Mouse (Mus musculus) neural tube, embryonic 11.5 days (tissue): ENCODE measurements around the gene Pde4b. TPM values are rescaled to one million over a fixed set of nuclear protein-coding genes. Genes with fewer than 3 reads are reported as not detected.

ENCODE experiments used
- ATAC-seq: fragments of 200-750 bp; cut with Nextera tagmentation; 2 replicates; pipeline ENCODE4 v1.8.0; 2017; ENCODE audit warnings: moderate number of reproducible peaks, mild to moderate bottlenecking, moderate TSS enrichment, moderate library complexity; ENCODE audit not compliant: insufficient read depth, low FRiP score, low TSS enrichment
- DNase-seq: peaks from one replicate; pipeline ENCODE4 v3.0.0-alpha.2; 2015; ENCODE audit warnings: low spot score
- H3K27ac ChIP-seq: fragments of 300-500 bp; sonication (generic); 2 replicates; pipeline ENCODE4 v1.5.1; 2014; ENCODE audit warnings: low read depth, mild to moderate bottlenecking, low read length
- H3K27me3 ChIP-seq: fragments of 300-500 bp; sonication (generic); 2 replicates; pipeline ENCODE4 v1.6.1; 2014; ENCODE audit warnings: mild to moderate bottlenecking, low read length, mixed read lengths; ENCODE audit not compliant: control insufficient read depth, insufficient read depth
- H3K36me3 ChIP-seq: fragments of 300-500 bp; sonication (generic); 2 replicates; pipeline ENCODE4 v1.6.1; 2014; ENCODE audit warnings: mild to moderate bottlenecking, low read length, moderate library complexity, mixed read lengths; ENCODE audit not compliant: control insufficient read depth, insufficient read depth
- H3K4me1 ChIP-seq: fragments of 300-500 bp; sonication (generic); 2 replicates; pipeline ENCODE4 v1.6.1; 2014; ENCODE audit warnings: low read length, mixed read lengths; ENCODE audit not compliant: control insufficient read depth, insufficient read depth
- H3K4me2 ChIP-seq: fragments of 300-500 bp; sonication (generic); 2 replicates; pipeline ENCODE4 v1.6.1; 2014; ENCODE audit warnings: low read depth, mild to moderate bottlenecking, moderate library complexity
- H3K4me3 ChIP-seq: fragments of 300-500 bp; sonication (generic); 2 replicates; pipeline ENCODE4 v1.5.1; 2014; ENCODE audit warnings: low read depth, low read length
- H3K9ac ChIP-seq: fragments of 300-500 bp; sonication (generic); 2 replicates; pipeline ENCODE4 v1.6.1; 2014; ENCODE audit warnings: mild to moderate bottlenecking, low read length
- H3K9me3 ChIP-seq: fragments of 300-500 bp; sonication (generic); 2 replicates; pipeline ENCODE4 v1.6.1; 2016; ENCODE audit warnings: low read length; ENCODE audit not compliant: control insufficient read depth
- WGBS: fragments of 180-500 bp; shearing (Covaris S2); extraction: QIAGEN DNeasy Blood & Tissue Kit; methylation state at CpG from one replicate; pipeline ENCODE4 v1.1.7; 2014; 5-methylcytosine and 5-hydroxymethylcytosine counted together
- polyA plus RNA-seq: library from polyadenylated mRNA; unstranded; fragments of >200 nt; fragmentation: Nextera tagmentation; extraction: Ambion mirVana; gene quantifications from 2 replicates; pipeline ENCODE4 v1.2.1, GENCODE M21; 2014

Pde4b gene
- polyA plus RNA-seq, 1 experiment from 2014 or later, result 15.7 TPM

DNA sequence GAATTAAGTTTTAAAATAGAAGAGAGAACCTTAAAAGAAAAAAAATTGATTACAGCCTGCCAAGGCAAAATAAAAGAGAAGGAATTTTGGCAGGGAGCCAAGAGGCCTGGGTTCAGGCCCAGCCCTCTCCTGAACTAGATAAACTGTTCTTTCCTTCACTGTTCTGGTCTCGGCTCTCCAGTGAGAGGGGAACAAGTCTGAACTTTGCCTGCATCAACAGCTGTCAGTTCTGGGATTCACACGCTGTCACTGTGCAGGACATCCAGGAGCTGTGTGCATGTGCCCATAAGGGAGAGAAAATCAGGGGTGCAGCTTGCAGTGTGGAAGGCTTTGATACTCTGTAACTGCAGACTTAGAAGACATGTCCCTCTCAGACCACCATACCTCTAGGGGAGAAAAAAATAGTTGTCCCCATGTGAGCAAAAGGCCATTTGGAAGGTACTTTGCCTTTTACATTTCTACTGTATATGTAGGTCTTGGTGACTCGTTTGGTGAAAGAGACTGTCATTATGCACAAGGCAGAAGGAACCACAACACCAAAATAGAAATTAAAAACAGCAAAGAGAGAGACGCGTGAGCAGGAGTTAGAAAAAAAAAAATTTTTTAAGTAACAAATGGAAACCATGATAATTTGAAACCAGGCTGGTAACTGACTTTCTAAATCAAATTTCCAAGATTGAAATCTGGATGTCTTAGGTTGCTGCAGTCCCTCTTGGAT lies 352.2 kb downstream of the Pde4b start:
- DNase-seq, result peak; percentile 14
- Histone ChIP-seq H3K9ac (no peak overlapping the region), H3K9me3 (no peaks in the 10 kb centered on the region), H3K27ac (no peak overlapping the region), H3K4me3 (no peak overlapping the region), H3K27me3 (no peaks in the 10 kb centered on the region), H3K4me1 (0 out of 2 replicates have a peak, but pooled peaks cover 2% of the 10 kb centered on the region), H3K4me2 (no peak overlapping the region), H3K36me3 (no peaks in the 10 kb centered on the region)
- 75% methylated on average over 5 of the region's 5 CpGs for WGBS
- ATAC-seq, result no peak

- Histone ChIP-seq H3K4me3 (no peak overlapping the region), H3K27ac (no peak overlapping the region), H3K9ac (no peak overlapping the region), H3K27me3 (no peaks in the 10 kb centered on the region), H3K36me3 (no peaks in the 10 kb centered on the region), H3K9me3 (no peaks in the 10 kb centered on the region), H3K4me2 (no peak overlapping the region), H3K4me1 (0 out of 2 replicates have a peak, but pooled peaks cover 2% of the 10 kb centered on the region)
- ATAC-seq (no peak), DNase-seq (no peak)
- WGBS, result 79% methylated on average over 4 of the region's 4 CpGs
Measured at GRCm38 (mm10) chr4:102440119-102440481, 352.8 kb downstream of the Pde4b start.

- H3K27ac ChIP-seq, result no peak overlapping the region
- ATAC-seq (no peak), DNase-seq (no peak)
- no peaks in the 10 kb centered on the region for H3K27me3 ChIP-seq
- no peaks in the 10 kb centered on the region for H3K36me3 ChIP-seq
- H3K9ac ChIP-seq, result no peak overlapping the region
- H3K4me3 ChIP-seq, result no peak overlapping the region
- WGBS, result 64% methylated on average over 5 of the region's 5 CpGs
- H3K9me3 ChIP-seq, result no peaks in the 10 kb centered on the region
- H3K4me2 ChIP-seq, result no peak overlapping the region
- H3K4me1 ChIP-seq, result 0 out of 2 replicates have a peak, but pooled peaks cover 2% of the 10 kb centered on the region
Measured at GRCm38 (mm10) chr4:102443533-102443932, 356.2 kb downstream of the Pde4b start.

DNA sequence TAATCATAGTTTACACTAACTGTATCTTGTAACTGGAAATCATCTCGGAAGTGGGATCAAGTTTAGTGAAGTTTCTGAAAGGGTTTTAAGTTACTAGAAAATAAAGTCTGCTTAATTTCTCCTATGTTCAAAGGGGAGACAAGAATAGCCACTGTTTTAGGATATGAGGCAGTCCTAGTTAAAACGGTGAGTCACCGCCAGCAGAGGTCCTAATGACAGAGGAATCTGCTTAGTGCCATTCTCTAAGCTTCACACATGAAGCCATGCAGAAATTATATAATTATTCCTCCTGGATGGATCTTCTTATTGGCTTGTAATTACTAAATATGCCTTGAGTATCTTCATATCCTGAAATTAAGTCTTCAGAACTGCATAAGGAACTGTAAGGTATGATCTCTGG lies 357.2 kb downstream of the Pde4b start:
- no peaks in the 10 kb centered on the region for H3K9me3 ChIP-seq
- no peak overlapping the region for H3K27ac ChIP-seq
- DNase-seq, result no peak
- no peaks in the 10 kb centered on the region for H3K36me3 ChIP-seq
- no peaks in the 10 kb centered on the region for H3K27me3 ChIP-seq
- 0 out of 2 replicates have a peak, but pooled peaks cover under 1% of the 10 kb centered on the region for H3K4me1 ChIP-seq
- H3K9ac ChIP-seq, result no peak overlapping the region
- H3K4me3 ChIP-seq, result no peak overlapping the region
- no peak overlapping the region for H3K4me2 ChIP-seq
- no peak for ATAC-seq
- 75% methylated on average over 3 of the region's 3 CpGs for WGBS

- no peaks in the 10 kb centered on the region for H3K9me3 ChIP-seq
- H3K4me2 ChIP-seq, result no peak overlapping the region
- no peak overlapping the region for H3K9ac ChIP-seq
- DNase-seq, result no peak
- no peak overlapping the region for H3K4me3 ChIP-seq
- no peak for ATAC-seq
- 0 out of 2 replicates have a peak overlapping the region, but pooled peaks have one; percentile 6 for H3K27ac ChIP-seq
- WGBS, result 78% methylated on average over 8 of the region's 8 CpGs
- H3K4me1 ChIP-seq, result no peaks in the 10 kb centered on the region
- no peaks in the 10 kb centered on the region for H3K36me3 ChIP-seq
- no peaks in the 10 kb centered on the region for H3K27me3 ChIP-seq
Measured at GRCm38 (mm10) chr4:102446160-102446945, 359.0 kb downstream of the Pde4b start.

GRCm38 (mm10) chr4:102456426-102456825 lies 369.1 kb downstream of the Pde4b start:
- H3K27ac ChIP-seq, result no peak overlapping the region
- no peak overlapping the region for H3K4me2 ChIP-seq
- no peaks in the 10 kb centered on the region for H3K27me3 ChIP-seq
- no peaks in the 10 kb centered on the region for H3K36me3 ChIP-seq
- no peak for DNase-seq
- ATAC-seq, result no peak
- WGBS, result 67% methylated on average over 3 of the region's 3 CpGs
- no peak overlapping the region for H3K9ac ChIP-seq
- no peak overlapping the region for H3K4me3 ChIP-seq
- no peaks in the 10 kb centered on the region for H3K4me1 ChIP-seq
- H3K9me3 ChIP-seq, result no peaks in the 10 kb centered on the region

GRCm38 (mm10) chr4:102459216-102459999 lies 372.1 kb downstream of the Pde4b start:
- Histone ChIP-seq H3K27me3 (no peaks in the 10 kb centered on the region), H3K9ac (no peak overlapping the region), H3K9me3 (no peaks in the 10 kb centered on the region), H3K4me2 (no peak overlapping the region), H3K4me3 (no peak overlapping the region), H3K36me3 (no peaks in the 10 kb centered on the region), H3K4me1 (no peaks in the 10 kb centered on the region), H3K27ac (no peak overlapping the region)
- DNase-seq, result no peak
- 68% methylated on average over 5 of the region's 5 CpGs for WGBS
- no peak for ATAC-seq

DNA sequence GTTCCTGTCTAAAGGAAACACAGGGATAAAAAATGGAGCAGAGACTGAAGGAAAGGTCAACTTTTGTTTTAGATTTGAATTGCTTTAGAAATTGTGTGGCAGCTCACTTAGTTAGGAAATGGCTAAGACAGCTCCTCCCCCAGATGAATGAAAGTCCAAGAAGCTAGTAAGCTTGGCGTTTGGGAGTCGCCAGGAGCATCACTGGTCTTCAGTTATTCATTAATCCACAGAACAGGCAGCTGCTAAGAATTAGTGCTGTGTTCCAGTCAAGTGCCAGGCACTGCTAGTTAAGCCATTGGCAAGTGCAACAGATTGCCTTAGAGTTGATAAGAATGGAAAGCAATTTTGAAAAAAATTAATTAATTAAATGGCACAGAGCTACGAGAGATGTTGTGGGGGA lies 390.8 kb downstream of the Pde4b start:
- no peak for DNase-seq
- no peaks in the 10 kb centered on the region for H3K4me1 ChIP-seq

More for the DNA sequence above, 390.8 kb downstream of the Pde4b start:
- no peaks in the 10 kb centered on the region for H3K27me3 ChIP-seq
- H3K9me3 ChIP-seq, result no peaks in the 10 kb centered on the region
- no peak overlapping the region for H3K4me3 ChIP-seq
- WGBS, result 46% methylated on average over 3 of the region's 3 CpGs
- no peak overlapping the region for H3K4me2 ChIP-seq
- ATAC-seq, result no peak
- no peak overlapping the region for H3K27ac ChIP-seq
- H3K36me3 ChIP-seq, result no peaks in the 10 kb centered on the region
- no peak overlapping the region for H3K9ac ChIP-seq
